Mouse (Mus musculus) liver, embryonic 13.5 days (tissue): ENCODE measurements around the gene Spem2. TPM values are rescaled to one million over a fixed set of nuclear protein-coding genes. Genes with fewer than 3 reads are reported as not detected.

Experiments
- ATAC-seq: fragments of 200-750 bp; cut with Nextera tagmentation; 2 replicates; pipeline ENCODE4 v1.8.0; 2017; ENCODE audit warnings: low read depth, mild to moderate bottlenecking, moderate number of reproducible peaks, moderate library complexity
- DNase-seq: peaks from one replicate; pipeline ENCODE4 v3.0.0; 2022
- H3K27ac ChIP-seq: fragments of 300-500 bp; sonication (generic); 2 replicates; pipeline ENCODE4 v1.5.1; 2015; ENCODE audit warnings: moderate library complexity, mild to moderate bottlenecking, inconsistent platforms
- H3K27me3 ChIP-seq: fragments of 300-500 bp; sonication (generic); 2 replicates; pipeline ENCODE4 v1.6.1; 2015; ENCODE audit warnings: mild to moderate bottlenecking, inconsistent platforms
- H3K36me3 ChIP-seq: fragments of 300-500 bp; sonication (generic); 2 replicates; pipeline ENCODE4 v1.6.1; 2015; ENCODE audit warnings: mild to moderate bottlenecking, inconsistent platforms
- H3K4me1 ChIP-seq: fragments of 300-500 bp; sonication (generic); replicated peaks from 2 replicates; pipeline ENCODE4 v1.6.1; 2015; ENCODE audit warnings: inconsistent platforms
- H3K4me2 ChIP-seq: fragments of 300-500 bp; sonication (generic); 2 replicates; pipeline ENCODE4 v1.6.1; 2015; ENCODE audit warnings: inconsistent platforms, mild to moderate bottlenecking, moderate library complexity
- H3K4me3 ChIP-seq: fragments of 300-500 bp; sonication (generic); replicated peaks from 2 replicates; pipeline ENCODE4 v1.5.1; 2015; ENCODE audit warnings: mild to moderate bottlenecking, inconsistent platforms
- H3K9ac ChIP-seq: fragments of 300-500 bp; sonication (generic); 2 replicates; pipeline ENCODE4 v1.6.1; 2015; ENCODE audit warnings: mild to moderate bottlenecking, inconsistent platforms
- H3K9me3 ChIP-seq: fragments of 300-500 bp; sonication (generic); replicated peaks from 2 replicates; pipeline ENCODE4 v1.6.1; 2016; ENCODE audit warnings: inconsistent platforms
- WGBS: fragments of 180-500 bp; shearing (Covaris S2); methylation state at CpG from one replicate; pipeline ENCODE4 v1.1.7; 2015; ENCODE audit not compliant: insufficient replicate concordance; 5-methylcytosine and 5-hydroxymethylcytosine counted together
- polyA plus RNA-seq: library from polyadenylated mRNA; unstranded; fragments of >200 nt; fragmentation: Nextera tagmentation; extraction: Ambion mirVana; gene quantifications from 2 replicates; pipeline ENCODE4 v1.2.1, GENCODE M21; 2015

Gene Spem2
- polyA plus RNA-seq, 1 experiment from 2014 or later, result not detected

GRCm38 (mm10) chr11:69804972-69805909, 13.0 kb downstream of the Spem2 start, which contains the start of gene Tmem102:
Gene Tmem102, minus strand, starts transcription at chr11:69805624.
- ATAC-seq (no peak), DNase-seq (no peak)

GRCm38 (mm10) chr11:69804652-69804940, 13.7 kb downstream of the Spem2 start:
- Histone ChIP-seq H3K4me2 (peak overlapping the region; percentile 77), H3K4me3 (peak overlapping the region; percentile 57), H3K36me3 (no peaks in the 10 kb centered on the region), H3K4me1 (peaks cover 58% of the 10 kb centered on the region), H3K9me3 (no peaks in the 10 kb centered on the region), H3K9ac (0 out of 2 replicates have a peak overlapping the region, but pooled peaks have one; percentile 54), H3K27me3 (peaks cover 88% of the 10 kb centered on the region), H3K27ac (no peak overlapping the region)
- ATAC-seq (no peak), DNase-seq (no peak)
- 19% methylated on average over 12 of the region's 12 CpGs for WGBS

More at GRCm38 (mm10) chr11:69804972-69805909, 13.0 kb downstream of the Spem2 start, which contains the start of gene Tmem102:
- Histone ChIP-seq H3K4me1 (peaks cover 55% of the 10 kb centered on the region), H3K27me3 (peaks cover 84% of the 10 kb centered on the region), H3K9me3 (no peaks in the 10 kb centered on the region), H3K9ac (0 out of 2 replicates have a peak within 1 kb of the TSS, but pooled peaks have one; percentile 54), H3K36me3 (no peaks in the 10 kb centered on the region), H3K4me3 (peak within 1 kb of the TSS; percentile 57), H3K4me2 (peak within 1 kb of the TSS; percentile 77), H3K27ac (no peak within 1 kb of the TSS)
- 20% methylated on average over 29 of the region's 29 CpGs for WGBS

- peak overlapping the region; percentile 57 for H3K4me3 ChIP-seq
- no peak overlapping the region for H3K27ac ChIP-seq
- DNase-seq (peak; percentile 53), ATAC-seq (peak; percentile 76)
- H3K9me3 ChIP-seq, result no peaks in the 10 kb centered on the region
- H3K27me3 ChIP-seq, result peaks cover 88% of the 10 kb centered on the region
- H3K4me1 ChIP-seq, result peaks cover 60% of the 10 kb centered on the region
- peak overlapping the region; percentile 54 for H3K9ac ChIP-seq
- H3K4me2 ChIP-seq, result peak overlapping the region; percentile 77
- H3K36me3 ChIP-seq, result no peaks in the 10 kb centered on the region
- WGBS, result 2% methylated on average over 60 of the region's 60 CpGs
Measured at GRCm38 (mm10) chr11:69803786-69804651, 14.2 kb downstream of the Spem2 start.

GRCm38 (mm10) chr11:69803328-69803727, 14.9 kb downstream of the Spem2 start:
- DNase-seq (no peak), ATAC-seq (peak; percentile 24)
- peak overlapping the region; percentile 77 for H3K4me2 ChIP-seq
- H3K27ac ChIP-seq, result no peak overlapping the region
- H3K4me1 ChIP-seq, result peaks cover 60% of the 10 kb centered on the region
- WGBS, result 4% methylated on average over 12 of the region's 12 CpGs
- H3K9me3 ChIP-seq, result no peaks in the 10 kb centered on the region
- H3K4me3 ChIP-seq, result peak overlapping the region; percentile 57
- H3K27me3 ChIP-seq, result peaks cover 94% of the 10 kb centered on the region
- H3K9ac ChIP-seq, result peak overlapping the region; percentile 54
- H3K36me3 ChIP-seq, result no peaks in the 10 kb centered on the region

GRCm38 (mm10) chr11:69802648-69803105, 15.6 kb downstream of the Spem2 start:
- H3K27ac ChIP-seq, result no peak overlapping the region
- DNase-seq, result peak; percentile 54
- no peaks in the 10 kb centered on the region for H3K36me3 ChIP-seq
- H3K4me1 ChIP-seq, result peaks cover 60% of the 10 kb centered on the region
- H3K4me2 ChIP-seq, result peak overlapping the region; percentile 77
- H3K27me3 ChIP-seq, result peaks cover 100% of the 10 kb centered on the region
- H3K9me3 ChIP-seq, result no peaks in the 10 kb centered on the region
- WGBS, result under 1% methylated on average over 33 of the region's 33 CpGs
- peak overlapping the region; percentile 57 for H3K4me3 ChIP-seq
- peak overlapping the region; percentile 54 for H3K9ac ChIP-seq
- ATAC-seq, result peak; percentile 35; the same call in 1 of the 2 replicates

- Histone ChIP-seq H3K4me2 (peak within 1 kb of the TSS; percentile 77), H3K4me3 (peak within 1 kb of the TSS; percentile 57), H3K36me3 (no peaks in the 10 kb centered on the region), H3K9ac (peak within 1 kb of the TSS; percentile 54), H3K4me1 (peaks cover 60% of the 10 kb centered on the region), H3K27ac (no peak within 1 kb of the TSS), H3K27me3 (peaks cover 100% of the 10 kb centered on the region), H3K9me3 (no peaks in the 10 kb centered on the region)
- ATAC-seq (no peak), DNase-seq (no peak)
- 4% methylated on average over 31 of the region's 33 CpGs for WGBS
Measured at GRCm38 (mm10) chr11:69801379-69801977, 16.8 kb downstream of the Spem2 start, which contains the start of gene Fgf11. Gene Fgf11, minus strand, starts transcription at chr11:69801857.

GRCm38 (mm10) chr11:69800392-69801197, 17.7 kb downstream of the Spem2 start:
- no peak for ATAC-seq
- H3K4me2 ChIP-seq, result peak overlapping the region; percentile 77
- no peak overlapping the region for H3K27ac ChIP-seq
- H3K36me3 ChIP-seq, result no peaks in the 10 kb centered on the region
- H3K4me1 ChIP-seq, result peaks cover 65% of the 10 kb centered on the region
- no peak for DNase-seq
- H3K4me3 ChIP-seq, result peak overlapping the region; percentile 45
- H3K9me3 ChIP-seq, result no peaks in the 10 kb centered on the region
- 2% methylated on average over 36 of the region's 36 CpGs for WGBS
- peak overlapping the region; percentile 31 for H3K9ac ChIP-seq
- H3K27me3 ChIP-seq, result peaks cover 100% of the 10 kb centered on the region

GRCm38 (mm10) chr11:69800138-69800391, 18.2 kb downstream of the Spem2 start:
- no peaks in the 10 kb centered on the region for H3K9me3 ChIP-seq
- no peak overlapping the region for H3K9ac ChIP-seq
- no peak for ATAC-seq
- H3K4me1 ChIP-seq, result peaks cover 62% of the 10 kb centered on the region
- H3K27ac ChIP-seq, result no peak overlapping the region
- H3K4me3 ChIP-seq, result peak overlapping the region; percentile 45
- 7% methylated on average over 11 of the region's 11 CpGs for WGBS
- no peak for DNase-seq
- peak overlapping the region; percentile 77 for H3K4me2 ChIP-seq
- no peaks in the 10 kb centered on the region for H3K36me3 ChIP-seq
- peaks cover 94% of the 10 kb centered on the region for H3K27me3 ChIP-seq

GRCm38 (mm10) chr11:69799394-69800137, 18.7 kb downstream of the Spem2 start:
- Histone ChIP-seq H3K27me3 (peaks cover 89% of the 10 kb centered on the region), H3K9me3 (no peaks in the 10 kb centered on the region), H3K9ac (no peak overlapping the region), H3K4me3 (no peak overlapping the region), H3K36me3 (no peaks in the 10 kb centered on the region), H3K4me2 (peak overlapping the region; percentile 6; the same call in 1 of the 2 replicates), H3K4me1 (peaks cover 61% of the 10 kb centered on the region), H3K27ac (no peak overlapping the region)
- whole genome bisulfite sequencing, result 37% methylated on average over 11 of the region's 12 CpGs
- DNase-seq, result no peak
- ATAC-seq, result no peak

GRCm38 (mm10) chr11:69797924-69798323, 20.3 kb downstream of the Spem2 start:
- H3K4me3 ChIP-seq, result no peak overlapping the region
- peaks cover 45% of the 10 kb centered on the region for H3K4me1 ChIP-seq
- no peak overlapping the region for H3K27ac ChIP-seq
- ATAC-seq (no peak), DNase-seq (no peak)
- H3K27me3 ChIP-seq, result peaks cover 86% of the 10 kb centered on the region
- no peak overlapping the region for H3K9ac ChIP-seq
- H3K9me3 ChIP-seq, result no peaks in the 10 kb centered on the region
- H3K36me3 ChIP-seq, result no peaks in the 10 kb centered on the region
- WGBS, result 60% methylated on average over 7 of the region's 7 CpGs
- H3K4me2 ChIP-seq, result no peak overlapping the region
